Mouse (Mus musculus) C2C12 (cell line): ENCODE data around the gene Hist1h3d. TPM values are rescaled to one million over a fixed set of nuclear protein-coding genes. Genes with fewer than 3 reads are reported as not detected.

Source experiments
- H3K27me3 ChIP-seq: one replicate; pipeline ENCODE4 v1.6.1; 2011; ENCODE audit not compliant: control insufficient read depth, insufficient read depth, insufficient read length
- H3K36me3 ChIP-seq: one replicate; pipeline ENCODE4 v1.6.1; 2011; ENCODE audit not compliant: control insufficient read depth, insufficient read depth
- H3K4me3 ChIP-seq: one replicate; pipeline ENCODE4 v1.5.1; 2011; ENCODE audit warnings: mild to moderate bottlenecking, control low read depth; ENCODE audit not compliant: poor library complexity, insufficient read depth, severe bottlenecking
- H3K79me2 ChIP-seq: one replicate; pipeline ENCODE4 v1.6.1; 2011; ENCODE audit not compliant: control insufficient read depth, insufficient read depth
- H3K79me3 ChIP-seq: one replicate; pipeline ENCODE4 v1.6.1; 2011; ENCODE audit warnings: low read depth, control low read depth
- H3ac ChIP-seq: one replicate; pipeline ENCODE3; 2011; ENCODE audit warnings: low read depth; ENCODE audit not compliant: control insufficient read depth, insufficient read length
- CEBPB ChIP-seq: IDR thresholded peaks from one replicate; pipeline ENCODE4 v1.6.1; 2011; ENCODE audit warnings: low read depth, mild to moderate bottlenecking, control low read depth, moderate library complexity
- CTCF ChIP-seq: IDR thresholded peaks from one replicate; pipeline ENCODE4 v1.5.1; 2011; ENCODE audit not compliant: control insufficient read depth, insufficient read depth, insufficient read length
- FOSL1 ChIP-seq: IDR thresholded peaks from one replicate; pipeline ENCODE4 v1.8.0; 2011; ENCODE audit warnings: mild to moderate bottlenecking, low read length; ENCODE audit not compliant: poor library complexity, insufficient read depth, severe bottlenecking
- MAX ChIP-seq: IDR thresholded peaks from one replicate; pipeline ENCODE4 v1.6.1; 2011; ENCODE audit warnings: mild to moderate bottlenecking, control low read depth
- MYOD1 ChIP-seq: IDR thresholded peaks from one replicate; pipeline ENCODE4 v1.6.1; 2011; ENCODE audit warnings: low read depth; ENCODE audit not compliant: control insufficient read depth, insufficient read length
- MYOG ChIP-seq: IDR thresholded peaks from one replicate; pipeline ENCODE4 v1.6.1; 2011; ENCODE audit not compliant: control insufficient read depth, insufficient read length; ENCODE audit errors: extremely low read depth
- USF1 ChIP-seq: IDR thresholded peaks from one replicate; pipeline ENCODE4 v1.6.1; 2011; ENCODE audit warnings: low read depth, mild to moderate bottlenecking, control low read depth, moderate library complexity
- microRNA-seq: library from miRNA; unstranded; fragments of <30 nt; microRNA quantifications from one replicate; pipeline ENCODE4, GENCODE M21; 2019; ENCODE audit warnings: borderline microRNAs expressed
- polyA plus RNA-seq: library from polyadenylated mRNA; unstranded; fragments of >200 nt; fragmentation: generic; extraction: Trizol; gene quantifications from one replicate; pipeline ENCODE4 v1.2.1, GENCODE M21; 2012; ENCODE audit warnings: missing spikeins

The Hist1h3d gene
- polyA plus RNA-seq, 1 experiment: 1.9 TPM

GRCm38 (mm10) chr13:23622861-23623450 is 47.4 kb downstream of the Hist1h3d start:
- Histone ChIP-seq H3K27me3 (no peaks in the 10 kb centered on the region), H3ac (no peak overlapping the region), H3K4me3 (no peak overlapping the region), H3K36me3 (no peaks in the 10 kb centered on the region), H3K79me3 (no peaks in the 10 kb centered on the region), H3K79me2 (peaks cover 4% of the 10 kb centered on the region)
- no peak for TF ChIP-seq MYOG
- TF ChIP-seq USF1: no peak
- no peak for TF ChIP-seq CEBPB
- no peak for TF ChIP-seq MYOD1
- no peak for TF ChIP-seq CTCF
- no peak for TF ChIP-seq FOSL1
- no peak for TF ChIP-seq MAX

Small RNA genes lying within 50 kb of the gene (microRNA-seq; reads per million reads assigned to microRNA genes)
- gene Gm44297 (not detected), gene Gm44359 (not detected), gene Gm44394 (not detected)

Other genes with a start within 250 kb of the Hist1h3d start
- 2.1 TPM for gene Zfp322a, start 206.6 kb upstream of the Hist1h3d start, polyA plus RNA-seq
- gene Abt1, start 151.9 kb upstream of the Hist1h3d start, polyA plus RNA-seq: 11.2 TPM
- not detected for gene Btn1a1, start 109.9 kb upstream of the Hist1h3d start, polyA plus RNA-seq
- 0.07 TPM for gene Btn2a2, start 86.9 kb upstream of the Hist1h3d start, polyA plus RNA-seq
- gene Hist1h4h, start 44.7 kb upstream of the Hist1h3d start, polyA plus RNA-seq: 6.9 TPM
- 98.1 TPM for gene Hist1h2af, start 41.9 kb upstream of the Hist1h3d start, polyA plus RNA-seq
- 5.5 TPM for gene Hist1h3g, start 40.3 kb upstream of the Hist1h3d start, polyA plus RNA-seq
- gene Hist1h2bh, start 32.4 kb upstream of the Hist1h3d start, polyA plus RNA-seq: 1.2 TPM
- 1.2 TPM for gene Hist1h3f, start 31.7 kb upstream of the Hist1h3d start, polyA plus RNA-seq
- 7.4 TPM for gene Hist1h4f, start 24.1 kb upstream of the Hist1h3d start, polyA plus RNA-seq
- gene Hist1h1d, start 22.5 kb upstream of the Hist1h3d start, polyA plus RNA-seq: 0.25 TPM
- gene Hist1h3e, start 13.4 kb upstream of the Hist1h3d start, polyA plus RNA-seq: 2.8 TPM
- 12.6 TPM for gene Hist1h2ae, start 4.5 kb upstream of the Hist1h3d start, polyA plus RNA-seq
- gene Hist1h2bg, start 4.4 kb upstream of the Hist1h3d start, polyA plus RNA-seq: 9.9 TPM
- 4.5 TPM for gene Hist1h2bf, start 1.6 kb upstream of the Hist1h3d start, polyA plus RNA-seq
- gene Hist1h2ad, start 1.4 kb upstream of the Hist1h3d start, polyA plus RNA-seq: 0.73 TPM
- 2.8 TPM for gene Hist1h4d, start 5.8 kb downstream of the Hist1h3d start, polyA plus RNA-seq
- gene Hist1h2be, start 45.4 kb downstream of the Hist1h3d start, polyA plus RNA-seq: 0.98 TPM
- 1.2 TPM for gene Hist1h1e, start 46.8 kb downstream of the Hist1h3d start, polyA plus RNA-seq
- gene Hist1h2ac, start 108.2 kb downstream of the Hist1h3d start, polyA plus RNA-seq: 0.54 TPM
- 16.8 TPM for gene Hist1h2bc, start 108.4 kb downstream of the Hist1h3d start, polyA plus RNA-seq
- not detected for gene Hist1h1t, start 120.1 kb downstream of the Hist1h3d start, polyA plus RNA-seq
- gene Hist1h4c, start 122.7 kb downstream of the Hist1h3d start, polyA plus RNA-seq: 0.62 TPM
- 0.91 TPM for gene Hfe, start 135.1 kb downstream of the Hist1h3d start, polyA plus RNA-seq
- gene Hist1h1c, start 163.0 kb downstream of the Hist1h3d start, polyA plus RNA-seq: 45.9 TPM
- gene Hist1h3c, start 169.8 kb downstream of the Hist1h3d start, polyA plus RNA-seq: 6.1 TPM
- 2.8 TPM for gene Hist1h2bb, start 171.0 kb downstream of the Hist1h3d start, polyA plus RNA-seq
- gene Hist1h2ab, start 175.4 kb downstream of the Hist1h3d start, polyA plus RNA-seq: 9.3 TPM
- 2.0 TPM for gene Hist1h3b, start 176.5 kb downstream of the Hist1h3d start, polyA plus RNA-seq
- 16.8 TPM for gene Hist1h4b, start 181.2 kb downstream of the Hist1h3d start, polyA plus RNA-seq
- gene Hist1h4a, start 185.5 kb downstream of the Hist1h3d start, polyA plus RNA-seq: 6.8 TPM
- gene Hist1h3a, start 186.6 kb downstream of the Hist1h3d start, polyA plus RNA-seq: 2.4 TPM
- 1.5 TPM for gene Hist1h1a, start 187.9 kb downstream of the Hist1h3d start, polyA plus RNA-seq
- gene Trim38, start 194.2 kb downstream of the Hist1h3d start, polyA plus RNA-seq: 0.02 TPM
- gene Slc17a2, start 231.2 kb downstream of the Hist1h3d start, polyA plus RNA-seq: not detected